Mouse (Mus musculus) urinary bladder, postnatal 14 days (tissue): Measurements from ENCODE around the gene Rufy4.

ENCODE experiments used
- DNase-seq: peaks from one replicate; pipeline ENCODE4 v3.0.0; 2021; ENCODE audit warnings: low spot score

Rufy4 gene

DNA sequence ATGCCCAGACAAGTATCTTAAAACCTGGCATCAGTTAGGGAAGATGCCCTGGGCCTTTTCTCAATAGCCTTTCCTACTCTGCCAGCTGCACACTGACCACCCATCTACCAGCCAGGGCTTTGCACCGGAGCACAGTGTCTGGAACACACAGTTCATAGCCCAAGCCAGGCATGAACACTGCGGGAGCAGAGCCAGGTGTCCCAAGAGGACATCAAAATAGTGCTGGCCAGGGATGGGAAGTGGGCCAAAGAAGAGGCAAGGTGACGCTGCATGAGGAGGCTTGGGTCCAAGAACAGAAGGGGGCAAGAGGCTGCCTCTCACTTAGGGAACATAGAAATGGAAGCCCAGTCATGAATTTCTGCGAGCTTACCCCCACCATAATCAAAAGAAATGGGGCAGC lies 19.7 kb upstream of the Rufy4 start:
- no peak for DNase-seq

DNA sequence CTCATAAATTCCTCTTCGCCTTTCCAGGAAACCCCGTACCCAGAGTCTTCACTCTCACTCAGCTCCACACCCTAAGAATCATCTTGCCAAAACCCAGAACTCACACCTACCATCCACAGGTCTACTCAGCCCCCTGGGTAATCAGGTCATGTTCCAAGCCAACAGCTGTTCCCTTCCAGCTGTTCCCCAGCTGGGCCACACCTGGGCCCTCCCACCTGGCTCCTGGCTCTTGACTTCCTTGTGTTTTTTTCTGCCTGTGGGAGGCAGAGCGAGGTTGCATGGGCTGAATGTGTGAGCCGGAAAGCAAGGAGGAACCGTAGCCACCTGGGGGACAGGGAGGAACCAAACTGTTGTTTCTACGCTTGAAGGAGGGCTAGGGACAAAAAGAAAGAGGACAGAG lies 19.1 kb upstream of the Rufy4 start:
- DNase-seq = no peak

DNA sequence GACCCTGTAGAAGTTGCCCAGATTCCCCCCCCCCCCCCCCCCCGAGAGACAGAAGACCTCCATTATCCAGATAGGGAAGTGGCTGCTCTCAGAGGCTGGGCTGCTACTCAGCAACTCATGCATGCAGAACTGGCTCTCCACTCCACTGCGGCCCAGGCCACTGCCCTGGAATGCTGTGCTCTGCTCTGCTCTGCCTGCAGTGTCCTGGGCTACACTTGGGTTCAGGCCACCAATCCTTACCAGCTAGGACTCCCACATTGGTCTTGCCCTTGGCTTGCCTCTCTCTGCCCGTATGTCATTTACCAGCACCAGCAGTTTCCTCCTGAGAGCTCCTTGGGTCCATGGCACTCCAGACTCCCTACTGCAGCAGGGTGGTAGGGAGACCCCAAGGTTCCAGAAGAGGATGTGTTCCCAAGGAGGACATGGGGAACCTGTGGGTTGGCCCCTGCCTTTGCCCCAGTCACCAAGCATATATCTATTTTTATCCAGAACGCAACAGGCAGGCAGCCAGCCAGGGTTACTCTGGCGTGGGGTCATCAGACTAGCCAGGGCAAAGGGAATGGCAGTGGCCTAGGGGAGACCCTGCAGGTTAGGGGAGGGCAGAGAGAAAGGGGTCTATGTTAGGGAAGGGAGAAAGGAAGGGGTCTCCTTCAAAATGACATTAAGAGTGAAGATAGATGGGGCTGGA lies 17.3 kb upstream of the Rufy4 start:
- DNase-seq = no peak

DNA sequence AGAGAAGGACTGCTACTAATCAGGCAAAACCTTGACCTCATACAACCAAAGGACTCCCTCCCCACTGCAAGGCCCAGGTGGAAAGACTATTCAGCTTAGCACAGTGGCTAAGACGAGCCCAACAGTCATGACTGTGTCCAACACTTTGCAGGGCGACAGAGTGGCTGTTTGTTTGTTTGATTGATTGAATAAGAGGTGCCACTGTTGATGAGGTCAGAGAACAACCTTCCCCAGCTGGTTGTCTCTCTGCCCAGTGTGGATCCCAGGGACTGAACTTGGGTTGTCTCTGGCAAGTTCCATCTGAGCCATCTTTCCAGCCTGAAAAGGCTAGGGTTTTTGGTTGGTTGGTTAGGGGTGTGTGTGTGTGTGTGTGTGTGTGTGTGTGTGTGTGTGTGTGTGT lies 15.7 kb upstream of the Rufy4 start:
- DNase-seq = no peak

DNA sequence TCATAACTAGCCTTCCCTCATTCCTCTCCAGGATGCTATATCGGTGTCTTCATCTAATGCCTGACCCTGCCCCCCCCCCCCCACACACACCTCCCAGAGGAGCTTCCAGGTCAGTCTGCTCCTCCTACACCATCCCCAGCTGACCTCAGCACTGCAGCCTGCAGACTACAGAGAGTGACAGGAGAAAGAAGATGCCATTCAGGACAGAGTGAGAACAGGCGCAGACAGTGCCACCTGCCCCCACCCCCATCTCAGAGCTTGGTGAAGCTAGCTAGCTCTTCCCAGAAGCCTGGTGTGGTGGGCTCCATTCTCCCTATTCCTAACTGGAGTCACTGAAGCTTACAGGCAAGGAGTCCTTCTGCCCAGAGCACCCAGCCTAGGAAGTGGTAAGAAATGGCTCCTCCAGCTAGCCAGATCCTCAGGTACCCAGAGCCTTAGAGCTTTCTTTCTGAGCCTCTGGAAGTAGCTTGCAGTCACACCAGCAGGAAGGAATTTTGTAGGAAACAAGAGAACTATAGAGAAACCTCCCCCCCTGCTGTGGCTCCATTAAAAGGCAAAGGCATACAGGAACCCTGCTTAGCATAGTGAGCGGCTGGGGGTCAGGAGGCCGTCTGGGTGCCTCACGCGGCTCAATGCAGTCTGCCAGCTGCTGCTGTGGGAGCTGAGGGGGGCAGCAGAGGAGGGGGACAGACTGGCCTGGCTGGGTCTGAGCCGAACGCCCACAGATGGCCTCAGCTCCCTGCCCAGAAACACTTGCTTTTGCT lies 14.2 kb upstream of the Rufy4 start:
- DNase-seq = no peak

DNA sequence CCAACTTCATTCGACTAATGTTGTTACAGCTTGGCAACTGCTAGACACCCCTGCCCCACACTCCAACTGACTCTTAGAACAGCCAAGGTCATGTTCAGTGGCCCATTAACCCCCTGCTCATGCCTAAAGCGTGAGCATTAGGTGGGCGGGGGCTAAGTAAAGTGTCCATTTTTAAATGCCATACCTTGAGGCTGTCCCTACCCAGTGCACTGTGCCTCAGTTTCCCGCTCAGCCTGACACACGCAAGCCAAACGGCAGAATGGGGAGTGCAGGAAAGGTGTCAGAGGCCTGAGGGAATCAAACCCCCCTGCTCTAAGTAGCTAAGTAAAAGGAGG lies 13.7 kb upstream of the Rufy4 start:
- no peak for DNase-seq

DNA sequence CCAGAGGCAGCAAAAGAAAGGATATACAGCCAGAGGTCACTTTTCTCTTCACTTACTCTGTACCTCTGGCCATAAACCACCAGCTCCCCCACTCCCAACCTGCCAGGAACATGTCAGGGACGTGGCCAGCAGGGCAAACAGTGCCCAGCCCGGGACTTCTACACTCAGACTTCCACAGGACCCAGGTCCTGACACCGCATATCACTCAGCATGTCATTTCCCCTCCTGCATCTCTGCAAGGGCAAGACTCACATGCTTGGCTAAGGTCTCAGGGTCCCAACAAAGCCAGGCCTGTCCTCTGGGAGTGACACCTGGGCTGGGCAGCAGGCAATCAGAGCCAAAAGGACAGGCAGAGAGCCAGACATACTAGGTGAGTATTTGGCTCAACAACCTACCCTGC lies 12.3 kb upstream of the Rufy4 start:
- no peak for DNase-seq

DNA sequence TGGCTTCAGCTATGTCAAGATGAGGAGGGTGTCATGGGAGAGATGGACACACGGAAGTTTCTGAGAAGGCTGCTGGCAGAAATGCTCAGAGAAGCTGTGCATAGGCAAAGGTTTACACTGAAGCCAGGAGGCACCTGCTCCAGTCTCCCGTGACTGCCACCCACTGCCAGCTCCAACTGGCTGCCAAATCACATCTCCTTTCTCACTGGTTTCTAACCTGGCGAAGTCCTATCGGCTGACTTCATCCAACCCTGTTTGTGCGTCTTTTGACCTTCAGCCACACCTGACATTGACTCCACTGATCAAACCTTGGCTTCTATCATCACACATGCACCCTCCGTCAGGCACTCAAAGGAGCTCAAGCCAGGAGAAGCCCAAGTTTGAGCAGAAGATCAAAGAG lies 7.5 kb upstream of the Rufy4 start:
- no peak for DNase-seq

DNA sequence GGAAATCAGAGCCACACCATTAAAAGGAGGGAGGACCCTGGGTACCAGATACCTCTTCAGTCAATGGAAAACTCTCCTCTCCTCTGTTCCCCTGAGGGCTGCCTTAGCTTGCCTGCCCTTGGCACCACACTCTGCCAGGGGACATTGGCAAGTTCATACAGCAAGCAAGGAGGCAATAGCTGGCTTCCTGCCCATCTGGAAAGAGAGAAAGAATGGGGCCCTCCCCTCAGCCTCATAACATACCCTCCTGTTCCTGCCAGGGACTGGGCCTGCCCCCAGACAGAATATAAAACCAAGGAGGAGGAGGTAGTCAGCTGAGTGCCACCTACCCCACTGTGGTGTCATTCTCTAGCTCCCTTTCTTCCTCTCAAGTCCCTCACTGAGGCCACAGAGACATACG lies 6.2 kb upstream of the Rufy4 start:
- DNase-seq = peak; percentile 58

DNA sequence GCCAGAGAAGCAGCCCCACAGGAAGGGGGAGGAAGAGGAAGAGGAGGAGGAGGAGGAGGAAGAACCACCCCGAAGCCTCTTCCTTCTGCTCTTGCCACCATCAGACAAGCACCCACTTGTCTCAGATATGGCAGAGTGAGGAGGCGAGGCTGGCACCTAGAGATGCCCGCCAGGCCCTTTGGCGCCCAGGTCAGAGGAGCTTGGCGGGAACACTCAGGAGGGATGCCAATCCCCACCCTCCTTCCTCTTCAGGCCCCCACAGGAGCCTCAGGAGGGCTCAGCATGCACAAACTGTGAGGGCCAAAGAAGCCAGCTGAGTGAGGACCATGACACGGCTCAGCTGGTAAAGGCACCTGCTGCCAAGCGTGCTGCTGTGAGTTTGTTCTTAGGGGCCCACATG lies 4.2 kb upstream of the Rufy4 start:
- no peak for DNase-seq

DNA sequence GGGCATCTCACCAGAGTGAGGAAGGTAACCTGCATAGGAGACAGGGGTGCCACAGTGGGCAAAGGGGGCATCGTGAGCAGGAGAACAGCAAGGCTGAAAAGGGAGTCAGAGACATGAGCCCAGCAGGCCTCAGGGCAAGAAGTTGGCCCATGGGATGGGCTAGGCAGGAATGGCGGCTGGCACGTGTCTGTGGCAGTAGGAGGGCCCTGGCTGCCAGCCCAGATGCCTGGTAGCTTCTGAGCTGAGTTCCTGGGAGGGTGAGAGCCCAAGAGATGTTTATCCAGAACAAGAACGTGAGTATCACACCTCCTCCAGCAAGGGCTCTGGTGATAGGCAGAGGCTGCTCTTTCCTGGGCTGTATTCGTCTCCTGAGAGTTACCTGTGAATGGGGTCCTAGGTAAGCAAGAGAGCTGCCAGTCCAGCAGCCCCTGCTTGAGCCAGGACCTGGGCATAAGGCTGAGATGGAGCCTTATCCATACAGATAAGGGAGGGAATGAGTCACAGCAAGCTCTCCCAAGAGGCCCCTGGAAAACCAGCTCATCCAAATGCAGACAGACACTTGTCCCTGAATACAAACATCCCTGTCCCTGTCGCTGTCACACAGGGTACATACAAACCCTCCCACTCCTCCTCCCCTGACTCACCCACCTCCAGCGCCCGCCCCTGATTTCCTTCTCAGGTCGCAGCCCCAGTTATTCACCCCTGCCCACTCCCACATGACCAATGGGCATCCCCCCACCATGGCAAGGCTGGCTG lies 3.3 kb upstream of the Rufy4 start:
- DNase-seq = peak; percentile 84

DNA sequence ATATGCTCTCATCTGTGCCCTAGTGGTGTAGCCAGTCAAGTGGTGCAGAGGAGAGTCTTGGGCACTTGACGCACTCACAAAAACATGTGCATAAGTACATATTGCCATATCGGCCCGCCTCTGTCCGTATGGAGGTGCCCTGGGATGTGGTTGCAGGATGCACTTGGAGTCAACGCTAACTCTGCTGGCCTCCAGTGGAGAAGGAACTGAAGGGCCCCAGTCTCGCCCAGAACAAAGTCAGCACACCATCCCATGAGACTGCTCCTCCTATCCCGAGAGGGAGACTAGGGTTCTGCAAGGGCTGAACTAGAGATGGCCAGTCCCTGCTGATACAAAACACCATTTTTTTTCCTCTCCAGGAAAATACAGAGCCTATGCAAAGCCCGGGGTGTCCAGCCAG lies 2.1 kb upstream of the Rufy4 start:
- no peak for DNase-seq

DNA sequence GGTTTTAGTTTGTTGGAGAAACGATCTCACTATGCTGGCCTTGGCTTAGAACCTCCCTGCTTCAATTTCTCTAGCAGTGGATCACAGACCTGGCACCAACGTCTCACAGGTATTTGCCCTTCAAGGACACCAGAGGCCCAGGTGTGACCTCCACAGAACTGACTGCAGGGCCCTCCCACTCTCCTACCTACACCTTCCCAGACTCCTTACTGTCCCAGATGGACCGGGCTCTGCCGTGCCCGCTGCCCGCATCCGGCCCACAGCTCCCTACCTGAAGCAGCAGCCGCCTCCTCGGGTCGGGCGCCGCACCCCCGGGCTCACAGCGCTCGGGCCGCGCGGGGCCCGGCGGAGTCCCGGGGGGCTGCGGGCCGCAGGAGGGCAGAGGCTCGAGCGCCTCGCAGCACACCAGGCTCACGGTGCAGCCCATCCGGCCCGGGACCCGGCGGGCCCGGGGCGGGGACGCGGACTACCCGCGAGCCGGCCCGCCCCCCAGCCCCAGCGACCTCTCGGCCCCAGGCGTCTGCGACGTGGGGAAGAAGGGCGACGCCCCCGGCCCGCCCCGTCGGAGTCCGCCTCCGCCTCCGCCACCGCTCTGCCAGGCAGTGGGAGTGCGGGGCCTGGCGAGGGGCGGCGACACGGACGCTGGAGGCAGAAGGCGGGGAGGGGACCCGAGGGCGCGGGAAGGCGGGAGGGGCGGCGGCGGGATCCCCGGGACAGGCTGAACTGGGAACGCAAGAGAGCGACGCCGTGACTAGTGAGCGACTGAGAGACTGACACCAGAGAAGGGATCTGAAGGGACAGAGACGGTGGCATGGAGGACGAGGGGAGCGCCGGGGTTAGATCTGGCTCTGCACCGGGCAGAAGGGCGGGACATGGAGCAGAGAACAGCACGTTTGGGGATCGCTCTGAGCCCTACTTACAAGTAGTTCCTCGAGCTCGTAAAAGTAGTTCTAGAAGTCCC lies 1.0 kb upstream of the Rufy4 start, which contains the start of gene Tns1:
Gene Tns1 (minus strand): TSS at position 429 of the 961 bp plus-strand sequence.
- peak; percentile 56 for DNase-seq

DNA sequence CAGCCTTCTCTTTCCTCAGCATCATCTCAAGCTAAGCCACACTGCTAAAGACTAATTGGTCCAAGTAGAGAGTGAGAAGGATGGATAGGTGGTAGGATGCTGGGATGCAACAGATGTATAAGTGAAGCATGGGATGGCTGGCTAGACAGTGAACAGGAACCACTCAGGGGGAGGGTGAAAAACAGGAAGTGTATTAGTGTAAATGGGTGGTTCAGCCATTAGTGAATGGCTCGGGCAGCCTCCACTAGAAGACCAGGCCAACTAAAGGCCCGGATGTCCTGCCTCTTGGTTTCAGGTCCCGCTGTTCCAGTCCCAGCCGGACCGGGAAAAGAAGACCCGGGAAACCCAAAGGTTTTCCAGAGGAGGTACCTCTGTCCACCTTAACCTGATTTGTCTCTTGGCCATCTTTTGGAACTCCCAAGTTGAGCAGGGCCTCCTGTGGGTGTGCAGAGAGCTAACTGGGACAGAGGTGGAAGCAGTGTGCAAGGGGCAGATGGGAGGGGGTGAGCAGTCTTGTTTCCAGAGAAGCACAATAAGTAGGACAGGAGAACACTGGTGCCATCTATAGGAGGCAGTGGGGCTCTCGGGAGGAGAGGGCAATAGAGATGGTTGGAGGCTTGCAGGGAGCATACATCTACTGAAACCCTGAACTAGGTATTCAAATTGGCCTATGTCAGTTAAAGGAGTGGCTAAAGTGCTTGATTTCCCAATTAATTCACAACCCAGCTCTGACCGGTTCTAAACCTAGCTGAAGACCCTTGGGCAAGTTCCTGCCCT lies 5.7 kb downstream of the Rufy4 start:
- no peak for DNase-seq

DNA sequence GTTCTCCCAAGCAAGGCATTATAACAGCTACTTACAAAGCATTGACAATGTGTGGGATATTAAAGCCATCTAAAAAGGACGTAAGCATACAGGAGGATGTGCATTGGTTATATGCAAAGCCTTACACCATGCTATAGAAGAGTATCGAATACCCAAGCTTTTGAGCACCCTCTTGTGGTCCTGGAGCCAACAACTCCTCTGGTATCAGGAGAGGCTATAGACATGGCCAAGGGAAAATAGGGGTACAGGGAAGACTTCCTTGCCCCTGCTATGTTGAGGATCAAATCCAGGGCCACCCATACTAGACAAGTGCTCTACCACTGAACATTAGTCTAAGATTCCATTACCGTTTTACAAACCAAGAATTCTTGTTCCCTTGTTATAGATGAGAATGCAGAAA lies 6.7 kb downstream of the Rufy4 start:
- DNase-seq = no peak

DNA sequence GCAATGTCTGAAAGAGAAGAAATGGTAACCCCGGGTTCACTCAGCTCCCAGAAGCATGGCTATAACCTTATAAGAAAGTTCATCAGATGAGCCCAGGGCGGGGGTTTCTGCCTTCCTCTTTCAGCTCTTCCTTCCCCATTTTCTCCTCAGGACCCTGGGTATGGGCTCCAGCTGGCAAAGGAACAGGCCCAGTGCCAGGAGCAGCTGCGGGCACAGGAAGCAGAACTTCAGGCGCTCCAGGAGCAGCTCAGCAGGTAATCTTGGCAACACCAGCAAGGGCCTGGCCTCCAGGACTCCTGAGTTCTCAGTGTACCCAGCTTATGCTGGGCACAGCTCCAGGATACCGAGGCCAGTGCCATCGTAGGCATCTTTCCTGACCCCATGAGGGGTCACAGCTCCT lies 8.6 kb downstream of the Rufy4 start:
- DNase-seq = no peak

DNA sequence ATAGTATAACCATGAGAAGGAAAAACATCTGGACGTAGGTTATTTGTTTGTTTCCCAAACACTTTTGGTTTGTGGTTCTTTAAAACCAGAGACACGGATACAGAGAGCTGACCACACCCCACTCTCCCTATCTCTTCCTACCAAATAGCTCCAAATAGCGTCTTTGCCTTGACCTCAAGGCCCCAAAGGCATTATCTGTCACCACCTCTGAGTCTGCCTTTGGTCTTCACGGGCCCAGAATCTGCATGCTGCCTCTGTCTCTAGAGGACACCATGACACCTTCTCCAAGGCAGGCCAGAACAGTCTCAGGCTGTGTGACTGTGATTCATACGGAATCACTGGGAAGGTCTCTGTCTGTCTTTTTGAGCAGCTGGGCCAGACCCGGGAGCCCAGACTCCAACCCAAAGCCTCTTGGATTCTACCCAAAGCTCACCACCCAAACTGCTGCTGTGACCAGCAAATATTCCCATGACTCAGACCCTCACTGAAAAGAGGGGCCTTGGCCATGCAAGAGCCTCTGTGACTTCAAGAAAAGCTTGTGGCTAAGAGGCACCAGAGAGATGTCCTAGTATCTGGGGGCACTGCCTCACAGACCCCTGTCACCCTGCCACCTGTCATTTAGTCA lies 10.1 kb downstream of the Rufy4 start:
- DNase-seq = no peak

DNA sequence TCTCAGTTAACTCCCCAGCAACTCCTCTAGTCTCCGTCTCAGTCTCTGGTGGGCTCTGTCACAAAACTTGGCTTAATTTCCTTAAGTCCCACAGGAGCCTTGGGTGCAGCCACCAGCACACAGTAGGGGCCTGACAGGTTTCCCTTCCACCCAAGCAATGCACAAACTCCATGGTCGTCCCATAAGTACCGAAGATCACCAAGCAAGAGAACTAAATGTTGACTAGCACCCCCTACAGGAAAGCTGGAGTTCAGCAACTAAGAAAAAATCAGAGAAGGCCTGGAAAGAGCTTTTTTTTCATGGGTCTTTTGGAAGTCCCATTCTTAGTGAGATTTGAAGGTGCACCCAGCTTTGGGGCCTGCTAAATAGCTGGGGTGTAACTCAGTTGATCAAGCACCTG lies 14.1 kb downstream of the Rufy4 start:
- DNase-seq = no peak

DNA sequence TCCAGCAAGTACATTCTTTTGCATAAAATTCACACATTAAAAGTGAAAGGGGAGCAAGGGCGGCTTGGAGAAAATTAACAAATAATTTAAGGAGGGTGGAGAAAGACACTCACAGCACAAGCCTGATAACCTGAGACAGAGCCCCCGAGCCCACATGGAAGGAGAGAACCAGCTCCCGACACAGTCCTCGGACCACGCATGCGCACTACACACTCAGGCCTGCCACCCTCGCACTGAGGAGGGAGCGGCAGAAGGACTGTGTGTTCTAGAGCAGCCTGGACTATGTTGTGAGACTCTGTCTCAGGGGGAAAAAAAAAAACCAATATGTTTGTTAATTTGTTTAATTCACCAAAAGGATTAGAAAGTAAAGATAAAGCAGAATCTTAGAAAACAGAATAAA lies 16.4 kb downstream of the Rufy4 start:
- no peak for DNase-seq

DNA sequence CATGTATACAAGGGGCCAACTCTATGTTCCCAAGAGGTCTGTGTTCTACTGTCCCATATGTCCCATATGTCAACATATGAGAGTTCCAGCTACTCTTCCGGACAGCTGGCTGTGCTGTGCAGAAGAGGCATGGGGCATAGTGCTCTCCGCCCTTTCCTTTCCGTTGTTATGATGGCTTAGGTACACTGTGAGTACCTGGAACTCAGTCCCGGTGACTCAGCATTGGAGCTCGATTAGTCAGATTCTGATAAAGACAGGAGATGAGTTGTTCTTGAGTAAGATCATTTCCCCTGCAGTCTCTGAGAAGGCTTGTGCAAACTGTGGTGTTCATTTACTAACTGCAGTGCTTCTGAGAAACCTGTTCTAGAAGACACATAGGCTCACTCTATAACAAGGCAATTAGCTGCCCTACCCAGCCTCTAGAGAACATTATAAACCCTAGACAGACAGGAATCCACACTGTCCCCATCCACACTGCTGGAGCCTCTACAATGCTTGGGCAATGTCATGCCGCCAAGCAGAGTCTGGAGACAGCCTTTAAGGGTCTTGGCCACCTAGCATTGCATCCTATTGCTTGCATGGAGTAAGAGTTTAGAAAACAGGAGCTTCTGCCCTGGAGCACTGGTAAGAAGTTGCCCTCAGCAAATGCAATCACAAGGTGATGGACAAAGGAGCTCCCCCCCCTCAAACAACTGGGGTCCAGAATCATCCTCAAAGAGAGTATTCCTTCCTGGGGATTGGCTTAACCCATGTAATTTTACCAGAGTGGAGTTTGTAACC lies 24.0 kb downstream of the Rufy4 start:
- peak; percentile 39 for DNase-seq
